Mouse (Mus musculus) ovary, postnatal 14 days (tissue): ENCODE results near the gene Blvra.
"Not testable (repeated sequence)": the region's sequence is repeated elsewhere in the genome, so short reads cannot be mapped to it uniquely, and the experiment has no call there.

ENCODE experiments used
- DNase-seq: peaks from one replicate; pipeline ENCODE4 v3.0.0; 2022; ENCODE audit warnings: low spot score

Blvra gene

GRCm38 (mm10) chr2:127070435-127070841, at the start of gene Blvra:
TSS of gene Blvra (plus strand) at chr2:127070665.
- peak; percentile 69 for DNase-seq

GRCm38 (mm10) chr2:127035006-127035605, 35.4 kb upstream of the Blvra start:
- no peak for DNase-seq

GRCm38 (mm10) chr2:127037299-127037698, 33.2 kb upstream of the Blvra start:
- DNase-seq, result no peak

GRCm38 (mm10) chr2:127061471-127061870, 9.0 kb upstream of the Blvra start:
- no peak for DNase-seq

GRCm38 (mm10) chr2:127068806-127069205, 1.7 kb upstream of the Blvra start:
- DNase-seq, result no peak

GRCm38 (mm10) chr2:127069781-127070434, 557 bp upstream of the Blvra start:
- no peak for DNase-seq

GRCm38 (mm10) chr2:127070879-127071278, 414 bp downstream of the Blvra start:
- DNase-seq, result no peak

- DNase-seq, result no peak
Observed at GRCm38 (mm10) chr2:127074116-127074515, 3.7 kb downstream of the Blvra start.

- no peak for DNase-seq
Observed at GRCm38 (mm10) chr2:127077611-127078010, 7.1 kb downstream of the Blvra start.

GRCm38 (mm10) chr2:127079066-127079465, 8.6 kb downstream of the Blvra start:
- not testable (repeated sequence) for DNase-seq

- no peak for DNase-seq
Observed at GRCm38 (mm10) chr2:127079881-127080590, 9.6 kb downstream of the Blvra start.

GRCm38 (mm10) chr2:127080591-127081218, 10.2 kb downstream of the Blvra start:
- no peak for DNase-seq

GRCm38 (mm10) chr2:127086235-127086634, 15.8 kb downstream of the Blvra start:
- no peak for DNase-seq

- DNase-seq, result not testable (repeated sequence)
Observed at GRCm38 (mm10) chr2:127090151-127090550, 19.7 kb downstream of the Blvra start.

- DNase-seq, result no peak
Observed at GRCm38 (mm10) chr2:127092000-127092399, 21.5 kb downstream of the Blvra start.

- no peak for DNase-seq
Observed at GRCm38 (mm10) chr2:127108986-127109385, 38.5 kb downstream of the Blvra start.

GRCm38 (mm10) chr2:127121591-127122235, 51.2 kb downstream of the Blvra start:
- DNase-seq, result no peak

GRCm38 (mm10) chr2:127128926-127129325, 58.5 kb downstream of the Blvra start:
- no peak for DNase-seq

GRCm38 (mm10) chr2:127131353-127131752, 60.9 kb downstream of the Blvra start:
- DNase-seq, result no peak

- peak; percentile 94 for DNase-seq
Observed at GRCm38 (mm10) chr2:127133621-127134461, 63.4 kb downstream of the Blvra start, which contains the start of gene Ncaph. TSS of gene Ncaph (minus strand) at chr2:127133954.

- not testable (repeated sequence) for DNase-seq
Observed at GRCm38 (mm10) chr2:127135255-127135654, 64.8 kb downstream of the Blvra start.
